Mouse (Mus musculus): Measurements from ENCODE around the gene Dazl. TPM values are rescaled to one million over a fixed set of nuclear protein-coding genes. Genes with fewer than 3 reads are reported as not detected.
"Not testable (repeated sequence)": the region's sequence is repeated elsewhere in the genome, so short reads cannot be mapped to it uniquely, and the experiment has no call there.

The Dazl gene
- total RNA-seq, 1 experiment from 2014 or later, result 0.18 TPM

- no peak for DNase-seq
These were observed 1.8 kb downstream of the Dazl start for GRCm38 (mm10) chr17:50291485-50292200.

- DNase-seq, result no peak
These were observed 8.6 kb downstream of the Dazl start for GRCm38 (mm10) chr17:50284845-50285244.

- not testable (repeated sequence) for DNase-seq
These were observed 31.8 kb downstream of the Dazl start for GRCm38 (mm10) chr17:50261615-50262014.

GRCm38 (mm10) chr17:50260856-50261255 lies 32.6 kb downstream of the Dazl start:
- no peak for DNase-seq

GRCm38 (mm10) chr17:50246605-50247004 lies 46.8 kb downstream of the Dazl start:
- DNase-seq, result no peak

GRCm38 (mm10) chr17:50244675-50245074 lies 48.8 kb downstream of the Dazl start:
- no peak for DNase-seq

GRCm38 (mm10) chr17:50243326-50243725 lies 50.1 kb downstream of the Dazl start:
- no peak for DNase-seq

- DNase-seq, result no peak
These were observed 55.4 kb downstream of the Dazl start for GRCm38 (mm10) chr17:50237818-50238610.

- DNase-seq, result peak; percentile 85
These were observed 56.1 kb downstream of the Dazl start for GRCm38 (mm10) chr17:50237436-50237709.

- DNase-seq, result no peak
These were observed 56.6 kb downstream of the Dazl start for GRCm38 (mm10) chr17:50236702-50237435.

- no peak for DNase-seq
These were observed 57.3 kb downstream of the Dazl start for GRCm38 (mm10) chr17:50235943-50236701.

- DNase-seq, result no peak
These were observed 59.5 kb downstream of the Dazl start for GRCm38 (mm10) chr17:50233956-50234355.

- no peak for DNase-seq
These were observed 60.6 kb downstream of the Dazl start for GRCm38 (mm10) chr17:50232821-50233220.

GRCm38 (mm10) chr17:50231206-50231605 lies 62.2 kb downstream of the Dazl start:
- no peak for DNase-seq

- no peak for DNase-seq
These were observed 63.9 kb downstream of the Dazl start for GRCm38 (mm10) chr17:50229534-50229933.

Other genes starting within 250 kb of the Dazl start
- 7.7 and 11.4 TPM in 2 replicates for gene Rftn1, start 103.0 kb downstream of the Dazl start, total RNA-seq (2021)
- 62.0 and 62.3 TPM in 2 replicates for gene Plcl2, start 215.8 kb upstream of the Dazl start, total RNA-seq (2021)